Mouse (Mus musculus): ENCODE results near the gene Meis2. TPM values are rescaled to one million over a fixed set of nuclear protein-coding genes. Genes with fewer than 3 reads are reported as not detected.
A peak's percentile ranks its signal among the peaks of the same experiment; 100 is the strongest.

The Meis2 gene
- polyA plus RNA-seq, 2 experiments, result 17.9 to 26.2 TPM

DNA sequence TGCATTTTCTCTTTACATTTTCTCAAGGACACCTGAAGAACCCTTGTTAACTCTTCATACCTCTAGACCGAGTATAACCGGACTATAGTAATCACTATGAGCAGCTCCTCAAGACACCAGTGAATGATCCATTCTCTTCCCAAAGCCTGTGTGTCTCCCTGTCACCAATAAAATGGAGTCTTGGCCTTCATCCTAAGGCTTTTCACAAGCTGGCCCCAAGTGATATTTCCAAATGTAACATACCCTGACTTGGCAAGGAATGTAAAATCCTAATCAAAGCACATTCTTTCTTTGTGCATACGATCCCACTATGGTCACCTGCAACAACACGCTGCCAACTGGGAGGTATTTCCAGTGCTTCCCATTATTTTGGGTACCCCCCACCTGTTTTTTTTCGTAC, 125.8 kb downstream of the Meis2 start:
- ATAC-seq (ENCODE audit: low FRiP score, low read depth) (no peak), DNase-seq (ENCODE audit: low spot score) (no peak)
- no peak overlapping the region for H3K4me3 ChIP-seq (replicated peaks; ENCODE audit: low read length)
- no peak overlapping the region for H3K4me2 ChIP-seq (replicated peaks; ENCODE audit: low read depth, low read length, severe bottlenecking)
- no peak for TF ChIP-seq POLR2A (IDR thresholded peaks at IDR 0.05; ENCODE audit: borderline replicate concordance, extremely low read depth, insufficient read depth, insufficient read length)
- no peaks in the 10 kb centered on the region for H3K36me3 ChIP-seq (ENCODE audit: control insufficient read depth, insufficient read depth, low read length)
- H3K9ac ChIP-seq (ENCODE audit: low read depth, low read length, severe bottlenecking), result no peak overlapping the region
- no peak overlapping the region for H3K27ac ChIP-seq (replicated peaks; ENCODE audit: low read depth, low read length)
- no peaks in the 10 kb centered on the region for H3K9me3 ChIP-seq (ENCODE audit: control insufficient read depth, low read length)
- WGBS, result 87% methylated on average over 5 of the region's 5 CpGs
- no peaks in the 10 kb centered on the region for H3K27me3 ChIP-seq (ENCODE audit: control insufficient read depth, insufficient read depth, low read length)
- H3K4me1 ChIP-seq (ENCODE audit: control insufficient read depth, insufficient read depth, low read length), result no peaks in the 10 kb centered on the region

DNA sequence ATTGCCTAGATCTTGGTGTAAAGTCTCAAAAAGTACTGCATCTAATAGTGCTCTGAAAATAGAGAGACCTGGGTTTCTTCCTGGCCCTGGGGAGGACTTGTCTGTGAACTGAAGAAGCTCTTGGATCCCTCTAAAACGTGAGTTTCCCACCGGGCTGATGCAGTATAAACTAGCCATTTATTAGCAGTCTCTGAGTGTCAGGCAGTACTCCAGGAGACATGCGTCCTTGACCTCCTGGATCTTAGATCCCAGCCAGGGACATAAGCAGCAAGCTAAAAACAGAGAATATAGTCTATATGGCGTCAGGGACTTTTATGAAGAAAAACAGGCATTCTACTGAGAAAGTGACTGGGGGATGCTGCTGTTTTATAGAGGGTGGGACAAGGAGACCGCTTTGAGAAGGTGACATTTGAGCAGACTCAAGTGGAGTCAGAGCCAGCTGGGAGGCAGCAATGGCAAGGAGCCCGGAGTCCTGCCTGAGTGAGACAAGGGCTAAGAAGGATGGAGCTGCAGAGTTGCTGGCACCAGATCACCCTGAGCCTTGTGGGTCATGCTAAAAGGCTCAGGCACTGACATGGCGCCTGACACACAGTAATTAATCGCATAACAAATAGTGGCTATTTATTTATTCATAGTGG, 126.6 kb downstream of the Meis2 start:
- WGBS, result 70% methylated on average over 8 of the region's 8 CpGs
- Histone ChIP-seq H3K4me1 (ENCODE audit: control insufficient read depth, insufficient read depth, low read length) (no peaks in the 10 kb centered on the region), H3K27ac (replicated peaks; ENCODE audit: low read depth, low read length) (no peak overlapping the region), H3K4me3 (replicated peaks; ENCODE audit: low read length) (no peak overlapping the region), H3K27me3 (ENCODE audit: control insufficient read depth, insufficient read depth, low read length) (no peaks in the 10 kb centered on the region), H3K9me3 (ENCODE audit: control insufficient read depth, low read length) (no peaks in the 10 kb centered on the region), H3K36me3 (ENCODE audit: control insufficient read depth, insufficient read depth, low read length) (no peaks in the 10 kb centered on the region), H3K9ac (ENCODE audit: low read depth, low read length, severe bottlenecking) (no peak overlapping the region), H3K4me2 (replicated peaks; ENCODE audit: low read depth, low read length, severe bottlenecking) (no peak overlapping the region)
- ATAC-seq (ENCODE audit: low FRiP score, low read depth), result no peak
- no peak for TF ChIP-seq POLR2A (IDR thresholded peaks at IDR 0.05; ENCODE audit: borderline replicate concordance, extremely low read depth, insufficient read depth, insufficient read length)
- no peak for DNase-seq (ENCODE audit: low spot score)

DNA sequence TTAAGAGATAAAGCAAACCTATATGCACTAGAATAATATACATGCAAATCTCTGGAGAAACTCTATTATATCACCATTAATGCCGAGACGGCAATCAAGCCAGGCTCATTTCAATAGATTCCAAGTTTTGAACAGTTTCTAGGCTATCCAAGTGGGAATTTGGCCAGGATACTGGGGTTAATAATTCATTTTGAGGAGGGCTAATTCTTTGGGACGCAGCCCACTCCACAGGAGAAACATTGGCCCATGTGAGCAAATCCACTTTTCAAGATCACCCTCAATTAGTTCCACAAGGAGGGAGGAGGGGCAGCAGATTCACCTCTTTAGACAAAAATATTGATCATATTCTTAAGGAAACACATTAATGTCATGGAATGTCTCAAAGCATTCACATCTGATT, 127.3 kb downstream of the Meis2 start:
- DNase-seq (ENCODE audit: low spot score), result peak; percentile 36
- ATAC-seq (ENCODE audit: low FRiP score, low read depth), result no peak
- no peak overlapping the region for H3K4me2 ChIP-seq (replicated peaks; ENCODE audit: low read depth, low read length, severe bottlenecking)
- no peaks in the 10 kb centered on the region for H3K4me1 ChIP-seq (ENCODE audit: control insufficient read depth, insufficient read depth, low read length)
- H3K27me3 ChIP-seq (ENCODE audit: control insufficient read depth, insufficient read depth, low read length), result no peaks in the 10 kb centered on the region
- H3K9ac ChIP-seq (ENCODE audit: low read depth, low read length, severe bottlenecking), result no peak overlapping the region
- H3K27ac ChIP-seq (replicated peaks; ENCODE audit: low read depth, low read length), result no peak overlapping the region
- no peaks in the 10 kb centered on the region for H3K9me3 ChIP-seq (ENCODE audit: control insufficient read depth, low read length)
- no peak overlapping the region for H3K4me3 ChIP-seq (replicated peaks; ENCODE audit: low read length)
- WGBS, result 87% methylated on average over 3 of the region's 3 CpGs
- no peak for TF ChIP-seq POLR2A (IDR thresholded peaks at IDR 0.05; ENCODE audit: borderline replicate concordance, extremely low read depth, insufficient read depth, insufficient read length)
- no peaks in the 10 kb centered on the region for H3K36me3 ChIP-seq (ENCODE audit: control insufficient read depth, insufficient read depth, low read length)

DNA sequence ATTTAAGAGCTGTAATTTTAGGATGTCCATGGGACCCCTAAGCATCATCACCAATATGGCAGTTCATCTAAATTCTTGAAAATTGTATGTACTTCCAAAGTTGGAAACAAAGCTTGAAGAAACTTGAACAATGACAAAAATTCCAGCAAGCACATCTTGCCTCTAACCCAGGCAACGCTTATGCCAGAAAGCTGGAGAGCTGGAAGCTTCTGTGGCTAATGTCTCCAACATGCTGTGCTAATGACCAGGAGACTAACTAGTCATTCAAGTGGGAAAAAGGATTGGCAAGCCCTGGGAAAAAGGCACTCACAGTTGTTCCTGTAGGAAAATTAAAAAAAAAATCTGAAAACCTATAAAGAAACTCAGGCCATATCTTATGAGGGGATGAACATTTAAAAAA, 127.7 kb downstream of the Meis2 start:
- no peaks in the 10 kb centered on the region for H3K36me3 ChIP-seq (ENCODE audit: control insufficient read depth, insufficient read depth, low read length)
- 67% methylated on average over 1 of the region's 1 CpGs for WGBS
- H3K9ac ChIP-seq (ENCODE audit: low read depth, low read length, severe bottlenecking), result no peak overlapping the region
- no peak for TF ChIP-seq POLR2A (IDR thresholded peaks at IDR 0.05; ENCODE audit: borderline replicate concordance, extremely low read depth, insufficient read depth, insufficient read length)
- no peak for DNase-seq (ENCODE audit: low spot score)
- no peak overlapping the region for H3K4me2 ChIP-seq (replicated peaks; ENCODE audit: low read depth, low read length, severe bottlenecking)
- no peak overlapping the region for H3K4me3 ChIP-seq (replicated peaks; ENCODE audit: low read length)
- no peak overlapping the region for H3K27ac ChIP-seq (replicated peaks; ENCODE audit: low read depth, low read length)
- no peaks in the 10 kb centered on the region for H3K9me3 ChIP-seq (ENCODE audit: control insufficient read depth, low read length)
- no peaks in the 10 kb centered on the region for H3K27me3 ChIP-seq (ENCODE audit: control insufficient read depth, insufficient read depth, low read length)
- no peaks in the 10 kb centered on the region for H3K4me1 ChIP-seq (ENCODE audit: control insufficient read depth, insufficient read depth, low read length)
- ATAC-seq (ENCODE audit: low FRiP score, low read depth), result no peak

DNA sequence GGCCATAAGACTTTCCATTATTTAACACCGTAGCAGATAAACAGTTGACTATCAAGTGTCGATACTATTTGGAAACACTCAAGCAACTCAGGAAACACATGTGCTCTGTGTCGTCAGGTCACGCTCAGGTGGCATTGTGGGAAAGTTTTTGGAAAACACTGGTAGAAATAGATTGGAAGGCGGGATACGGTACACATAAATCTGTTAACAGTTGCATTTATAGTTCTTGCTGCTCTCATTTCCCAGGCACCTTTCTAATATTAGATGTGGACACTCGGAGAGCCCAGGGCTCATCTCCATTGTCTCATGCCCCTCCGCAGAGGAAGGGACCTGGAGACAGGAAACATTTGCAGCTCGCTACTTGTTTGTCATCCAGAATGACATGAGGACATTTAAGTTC, 128.9 kb downstream of the Meis2 start:
- Histone ChIP-seq H3K9me3 (ENCODE audit: control insufficient read depth, low read length) (no peaks in the 10 kb centered on the region), H3K27ac (replicated peaks; ENCODE audit: low read depth, low read length) (no peak overlapping the region), H3K9ac (ENCODE audit: low read depth, low read length, severe bottlenecking) (no peak overlapping the region), H3K4me1 (ENCODE audit: control insufficient read depth, insufficient read depth, low read length) (no peaks in the 10 kb centered on the region), H3K4me2 (replicated peaks; ENCODE audit: low read depth, low read length, severe bottlenecking) (no peak overlapping the region), H3K36me3 (ENCODE audit: control insufficient read depth, insufficient read depth, low read length) (no peaks in the 10 kb centered on the region), H3K27me3 (ENCODE audit: control insufficient read depth, insufficient read depth, low read length) (no peaks in the 10 kb centered on the region), H3K4me3 (replicated peaks; ENCODE audit: low read length) (no peak overlapping the region)
- 77% methylated on average over 9 of the region's 9 CpGs for WGBS
- no peak for ATAC-seq (ENCODE audit: low FRiP score, low read depth)
- no peak for DNase-seq (ENCODE audit: low spot score)
- no peak for TF ChIP-seq POLR2A (IDR thresholded peaks at IDR 0.05; ENCODE audit: borderline replicate concordance, extremely low read depth, insufficient read depth, insufficient read length)

DNA sequence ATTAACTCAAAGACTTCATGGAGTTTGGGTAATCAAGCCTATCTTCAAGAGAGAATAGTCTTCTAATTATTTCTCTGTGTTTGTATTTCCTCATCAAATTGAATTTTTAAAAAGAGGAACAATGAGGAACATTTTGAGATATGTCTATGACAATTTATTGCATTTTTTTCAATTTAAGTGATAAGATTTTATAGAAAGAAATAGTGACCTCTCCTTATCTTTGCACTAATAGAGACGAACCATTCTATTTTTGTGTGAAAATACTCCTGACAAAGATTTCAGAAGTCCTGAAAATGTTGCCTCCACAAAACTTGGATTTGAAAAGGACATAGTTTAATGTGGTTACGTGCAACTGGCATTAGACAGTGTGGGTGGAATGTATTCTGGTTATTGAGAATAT, 131.3 kb downstream of the Meis2 start:
- no peak overlapping the region for H3K27ac ChIP-seq (replicated peaks; ENCODE audit: low read depth, low read length)
- H3K36me3 ChIP-seq (ENCODE audit: control insufficient read depth, insufficient read depth, low read length), result no peaks in the 10 kb centered on the region
- 90% methylated on average over 2 of the region's 2 CpGs for WGBS
- no peak overlapping the region for H3K4me3 ChIP-seq (replicated peaks; ENCODE audit: low read length)
- H3K4me1 ChIP-seq (ENCODE audit: control insufficient read depth, insufficient read depth, low read length), result no peaks in the 10 kb centered on the region
- no peak for TF ChIP-seq POLR2A (IDR thresholded peaks at IDR 0.05; ENCODE audit: borderline replicate concordance, extremely low read depth, insufficient read depth, insufficient read length)
- H3K9ac ChIP-seq (ENCODE audit: low read depth, low read length, severe bottlenecking), result no peak overlapping the region
- DNase-seq (ENCODE audit: low spot score), result no peak
- H3K4me2 ChIP-seq (replicated peaks; ENCODE audit: low read depth, low read length, severe bottlenecking), result no peak overlapping the region
- no peak for ATAC-seq (ENCODE audit: low FRiP score, low read depth)
- no peaks in the 10 kb centered on the region for H3K27me3 ChIP-seq (ENCODE audit: control insufficient read depth, insufficient read depth, low read length)
- H3K9me3 ChIP-seq (ENCODE audit: control insufficient read depth, low read length), result no peaks in the 10 kb centered on the region
